Mouse (Mus musculus) spleen, postnatal 10 days (tissue): ENCODE results near the gene Psme2b.
"Not testable (repeated sequence)": the region's sequence is repeated elsewhere in the genome, so short reads cannot be mapped to it uniquely, and the experiment has no call there.

Experiments
- DNase-seq, 2 experiments: peaks; one replicate each; pipeline ENCODE4 v3.0.0; 2021 to 2022; ENCODE audit warnings: low spot score in 2 of 2

The Psme2b gene

DNA sequence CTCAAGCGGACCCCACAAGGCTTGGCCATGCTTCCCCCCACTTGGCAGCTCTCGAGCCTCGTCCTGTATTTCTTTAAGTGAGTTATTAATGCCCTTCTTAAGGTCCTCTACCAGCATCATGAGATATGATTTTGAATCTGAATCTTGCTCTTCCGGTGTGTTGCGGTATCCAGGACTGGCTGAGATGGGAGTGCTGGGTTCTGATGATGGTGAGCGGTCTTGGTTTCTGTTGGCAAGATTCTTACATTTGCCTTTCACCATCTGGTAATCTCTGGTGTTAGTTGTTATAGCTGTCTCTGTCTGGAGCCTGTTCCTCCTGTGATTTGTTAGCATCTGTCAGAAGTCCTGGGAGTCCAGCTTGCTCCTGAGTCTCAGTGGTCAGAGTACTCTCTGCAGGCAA, at the start of gene Psme2b:
Psme2b (minus strand) TSS at position 101 of the 400 bp plus-strand sequence.
- DNase-seq: not testable (repeated sequence)

DNA sequence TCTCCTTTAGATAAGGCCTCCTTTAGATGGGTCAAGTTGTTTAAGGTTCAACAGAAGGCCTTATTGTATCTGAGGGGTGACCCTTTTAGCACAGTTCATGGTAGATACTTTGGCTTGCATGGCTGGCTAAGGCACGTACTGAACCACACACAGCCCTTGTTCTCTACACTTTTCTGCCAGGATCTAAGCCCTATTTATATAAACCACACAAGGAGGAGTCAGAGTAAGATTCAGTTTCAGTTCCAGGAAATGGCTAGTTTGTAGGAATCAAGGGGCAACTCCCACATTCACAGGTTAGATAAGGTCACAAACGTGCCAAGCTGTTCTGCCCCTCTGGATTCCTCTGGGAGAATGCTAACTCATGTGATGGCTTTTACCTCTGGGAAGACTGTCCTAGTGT, 48.0 kb upstream of the Psme2b start, which contains the start of gene Tgtp1:
Tgtp1 (minus strand) TSS at position 155 of the 400 bp plus-strand sequence.
- not testable (repeated sequence) for DNase-seq

DNA sequence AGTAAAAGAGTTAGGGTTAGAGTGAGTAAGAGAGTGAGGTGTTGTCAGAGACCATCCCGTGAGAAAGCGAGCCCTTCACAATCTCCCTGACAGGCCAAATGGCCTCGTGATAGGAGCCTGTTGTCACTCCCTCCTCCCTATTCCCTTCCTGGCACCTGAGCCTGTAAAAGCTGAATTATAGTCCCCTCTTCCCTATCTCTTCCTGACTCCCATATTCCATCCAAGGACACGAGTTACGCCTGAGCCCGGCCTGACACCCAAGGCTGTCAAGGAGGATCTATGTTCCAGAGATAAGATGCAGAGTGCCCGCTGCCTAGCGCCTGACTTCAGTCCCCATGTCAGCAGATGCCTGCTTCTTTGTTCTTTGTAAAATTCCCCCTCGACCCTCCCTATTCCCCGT, 47.3 kb upstream of the Psme2b start:
- not testable (repeated sequence) for DNase-seq

DNA sequence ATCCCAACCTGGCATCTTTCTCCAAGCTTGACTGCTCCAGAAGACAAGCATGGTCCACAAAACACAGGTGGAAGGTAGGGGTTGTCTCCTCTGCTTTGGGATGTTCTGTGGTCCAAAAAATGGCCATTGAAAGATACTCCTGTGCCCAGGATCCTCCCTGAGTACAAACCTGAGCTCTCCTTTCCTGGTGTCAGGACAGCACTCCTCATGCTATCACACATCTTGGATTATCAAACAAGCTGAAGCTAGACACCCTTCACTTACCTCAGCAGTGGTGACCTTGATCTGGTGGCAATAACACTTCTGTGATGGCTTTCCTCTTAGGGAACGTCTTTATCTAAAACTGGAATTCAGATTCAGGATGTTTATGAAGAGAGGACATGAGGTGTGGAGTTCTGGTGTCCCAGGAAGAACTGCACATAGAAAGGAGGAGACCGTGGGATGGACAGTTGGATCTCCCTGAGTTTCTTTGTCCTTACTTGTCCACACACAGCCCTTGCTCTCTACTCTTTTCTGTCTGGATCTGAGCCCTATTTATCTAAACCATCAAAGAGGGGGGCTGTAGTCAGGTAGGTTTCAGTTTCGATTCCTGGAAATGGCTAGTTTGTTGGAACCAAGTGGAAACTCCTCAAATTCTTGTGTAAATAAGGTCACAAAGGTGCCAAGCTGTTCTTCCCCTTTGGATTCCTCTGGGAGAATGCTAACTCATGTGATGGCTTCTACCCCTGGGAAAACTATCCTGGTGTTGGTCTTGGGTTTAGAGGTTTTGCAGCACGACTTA, 45.9 kb upstream of the Psme2b start, which contains the start of gene Gm12185:
Gm12185 (minus strand) TSS at position 487 of the 781 bp plus-strand sequence.
- DNase-seq: not testable (repeated sequence)

DNA sequence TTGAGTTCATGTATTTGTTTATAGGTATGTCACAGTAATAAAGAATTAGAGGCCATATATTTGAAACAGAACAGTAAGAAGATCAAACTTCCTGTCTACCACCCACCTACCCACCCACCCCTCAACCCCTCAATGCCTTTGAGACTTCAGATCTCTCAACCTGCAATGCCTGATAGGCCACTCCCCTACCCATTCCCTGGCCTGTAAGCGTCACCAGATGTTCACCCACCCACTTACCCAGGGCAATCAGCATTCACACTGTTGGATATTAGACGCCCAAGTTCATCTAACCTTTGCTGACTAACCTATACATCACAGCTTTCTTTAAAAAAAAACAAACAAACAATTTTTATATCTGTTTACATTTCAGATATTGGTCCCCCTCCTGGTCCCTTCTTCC, 44.0 kb upstream of the Psme2b start:
- DNase-seq: not testable (repeated sequence)

DNA sequence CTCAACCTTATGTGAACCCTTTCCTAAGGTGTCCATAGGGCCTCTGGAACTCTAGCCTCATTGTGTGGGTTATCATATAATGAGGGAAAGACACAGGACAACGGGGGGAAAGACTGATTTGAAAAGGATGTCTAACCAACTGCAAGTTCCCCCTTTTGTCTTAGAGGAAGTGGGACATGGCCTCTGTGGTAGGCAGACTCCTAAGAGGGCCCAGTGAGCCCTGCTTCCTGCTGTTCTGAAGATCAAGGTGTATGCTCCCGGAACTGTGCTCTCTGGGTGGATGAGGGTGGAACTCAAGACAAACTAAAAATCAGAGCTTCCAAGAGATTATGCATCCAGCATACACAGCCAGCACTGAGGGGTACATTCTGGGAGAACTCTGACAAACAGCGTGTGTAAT, 42.2 kb upstream of the Psme2b start:
- DNase-seq: not testable (repeated sequence)

DNA sequence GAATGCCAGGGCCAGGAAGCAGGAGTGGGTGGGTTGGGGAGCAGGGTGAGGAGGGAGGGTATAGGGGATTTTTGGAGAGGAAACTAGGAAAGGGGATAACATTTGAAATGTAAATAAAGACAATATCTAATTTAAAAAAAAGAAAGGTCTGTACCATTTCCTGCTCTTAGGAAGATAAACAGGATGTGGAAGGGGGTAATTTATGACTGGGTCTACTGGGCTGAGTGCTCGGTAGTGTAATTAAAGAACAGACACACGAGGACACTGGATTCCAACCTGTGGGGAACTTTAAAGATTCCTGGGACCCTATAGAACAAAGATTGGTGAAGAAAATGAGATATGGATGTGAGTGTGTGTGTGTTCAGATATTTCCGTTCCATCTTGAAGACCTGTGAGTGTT, 36.9 kb upstream of the Psme2b start:
- DNase-seq: not testable (repeated sequence)

DNA sequence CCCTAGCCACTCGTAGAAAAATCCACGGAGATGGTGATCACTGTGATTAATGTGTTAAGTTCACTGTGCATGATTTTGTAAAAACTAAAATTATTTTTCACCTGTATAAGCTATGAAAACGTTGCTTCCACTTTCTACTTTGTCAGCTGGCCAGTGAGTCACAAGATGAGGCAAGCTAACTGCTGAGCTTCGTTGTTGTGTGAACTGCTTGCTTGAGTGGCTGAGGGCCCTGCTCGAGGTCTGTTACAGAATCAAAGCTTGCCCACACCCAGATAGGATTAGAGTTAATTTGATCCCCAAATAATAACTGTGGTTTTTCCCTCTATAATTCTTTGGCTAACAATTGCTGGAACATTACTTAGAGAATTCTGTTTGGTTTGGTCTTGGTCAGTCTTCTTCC, 34.1 kb upstream of the Psme2b start:
- not testable (repeated sequence) for DNase-seq

DNA sequence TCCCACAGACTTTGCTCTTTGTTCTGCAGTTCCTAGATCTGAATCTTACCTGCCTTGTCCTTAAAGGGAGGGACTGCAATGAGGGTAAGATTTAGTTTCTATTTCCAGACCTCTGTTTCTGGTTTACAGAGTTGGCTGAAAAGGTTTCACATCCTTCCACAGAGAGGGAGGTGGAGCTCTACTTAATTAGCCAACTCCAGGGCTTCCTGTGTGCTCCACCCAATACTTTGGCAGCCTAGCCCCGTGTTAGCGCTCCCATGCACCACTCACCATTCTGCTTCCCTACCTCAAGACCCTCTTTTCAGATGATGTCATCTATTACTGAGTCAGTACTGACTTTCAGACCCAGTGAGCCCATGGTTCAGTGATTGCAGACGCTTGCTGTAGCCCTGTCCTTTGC, 33.3 kb upstream of the Psme2b start, which contains the start of gene 9930111J21Rik1:
9930111J21Rik1 (minus strand) TSS at position 148 of the 400 bp plus-strand sequence.
- DNase-seq: not testable (repeated sequence)

DNA sequence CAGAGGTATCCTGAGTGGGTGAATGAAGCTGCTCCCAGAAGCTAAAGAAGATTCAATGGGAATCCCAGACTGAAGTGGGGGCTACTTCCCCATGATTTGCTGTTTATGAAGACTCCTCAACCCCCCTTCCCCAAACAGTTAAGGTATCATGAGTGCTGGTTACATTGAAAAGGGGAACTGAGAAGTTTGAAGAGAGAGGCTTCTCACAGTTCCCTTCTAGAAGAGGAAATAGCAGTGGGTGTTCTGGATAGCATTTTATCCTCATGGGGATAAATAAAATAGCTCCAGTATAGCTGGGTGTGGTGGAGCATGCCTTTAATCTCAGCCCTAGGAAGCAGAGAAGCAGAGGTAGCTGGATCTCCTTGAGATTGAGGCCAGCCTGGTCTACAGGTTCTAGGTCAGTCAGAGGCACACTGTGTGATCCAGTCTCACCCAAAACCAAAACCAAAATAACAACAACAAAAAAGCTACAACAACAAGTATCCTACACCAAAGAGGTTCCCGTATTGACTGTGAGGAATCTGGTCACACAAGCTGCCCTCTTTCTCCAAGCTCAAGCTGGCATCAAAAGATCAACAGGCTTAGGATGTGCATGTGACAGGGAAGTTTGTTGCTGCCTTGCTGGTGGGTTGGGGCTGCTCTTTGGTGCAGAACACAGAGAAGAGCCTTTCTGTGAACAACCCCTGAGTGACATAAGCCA, 32.4 kb upstream of the Psme2b start, which contains the start of gene Olfr56:
Olfr56 (plus strand) TSS at position 650 of the 700 bp plus-strand sequence.
- DNase-seq: not testable (repeated sequence)

DNA sequence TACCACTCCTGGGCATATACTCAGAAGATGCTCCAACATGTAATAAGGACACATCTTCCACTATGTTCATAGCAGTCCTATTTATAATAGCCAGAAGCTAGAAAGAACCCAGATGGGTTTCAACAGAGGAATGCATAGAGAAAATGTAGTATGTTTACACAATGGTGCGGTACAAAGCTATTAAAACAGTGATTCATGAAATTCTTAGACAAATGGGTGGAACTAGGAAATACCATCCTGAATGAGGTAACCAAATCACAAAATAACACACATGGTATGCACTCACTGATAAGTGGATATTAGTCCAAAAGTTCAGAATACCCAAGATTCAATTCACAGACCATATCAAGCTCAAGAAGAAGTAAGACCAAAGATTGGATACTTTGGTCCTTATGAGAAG, 28.7 kb upstream of the Psme2b start:
- DNase-seq: not testable (repeated sequence)

DNA sequence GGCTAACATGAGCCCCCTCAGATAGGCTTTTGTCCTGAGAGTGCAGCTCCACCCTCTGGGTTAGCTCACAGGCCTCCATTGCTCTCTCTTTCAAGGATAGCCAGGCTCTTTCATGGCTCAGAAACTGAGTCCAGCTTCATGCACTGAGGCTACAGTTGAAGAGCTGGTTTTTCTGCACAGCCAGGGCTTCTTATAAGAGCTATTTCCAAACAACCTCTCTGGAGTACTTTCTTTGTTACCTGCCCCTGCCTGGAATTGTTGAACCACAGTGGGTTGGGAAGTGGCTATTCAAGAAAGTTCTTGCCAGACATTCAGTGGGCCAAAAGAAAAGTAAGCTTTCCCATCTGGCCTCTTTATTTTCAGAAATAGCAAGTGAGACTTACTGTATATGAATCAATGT, 6.7 kb downstream of the Psme2b start:
- not testable (repeated sequence) for DNase-seq

DNA sequence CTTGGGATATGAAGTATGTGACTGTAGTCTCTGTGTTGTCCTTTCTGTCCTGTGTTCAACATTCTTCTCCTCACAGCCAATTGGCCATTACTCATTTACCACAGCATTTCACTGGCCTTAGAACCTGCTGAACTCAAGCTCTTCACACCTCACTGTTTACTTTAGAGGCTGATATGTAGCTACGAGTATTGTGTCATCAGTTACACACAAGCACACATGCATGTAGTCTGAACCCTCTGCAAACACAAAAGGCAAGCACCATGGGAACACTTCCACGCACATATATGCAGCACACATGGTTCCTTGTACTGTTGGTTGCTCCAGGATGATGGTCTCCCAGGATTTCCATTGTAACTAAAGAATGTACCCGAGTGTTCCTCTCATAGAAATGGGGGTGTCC, 10.7 kb downstream of the Psme2b start:
- not testable (repeated sequence) for DNase-seq

DNA sequence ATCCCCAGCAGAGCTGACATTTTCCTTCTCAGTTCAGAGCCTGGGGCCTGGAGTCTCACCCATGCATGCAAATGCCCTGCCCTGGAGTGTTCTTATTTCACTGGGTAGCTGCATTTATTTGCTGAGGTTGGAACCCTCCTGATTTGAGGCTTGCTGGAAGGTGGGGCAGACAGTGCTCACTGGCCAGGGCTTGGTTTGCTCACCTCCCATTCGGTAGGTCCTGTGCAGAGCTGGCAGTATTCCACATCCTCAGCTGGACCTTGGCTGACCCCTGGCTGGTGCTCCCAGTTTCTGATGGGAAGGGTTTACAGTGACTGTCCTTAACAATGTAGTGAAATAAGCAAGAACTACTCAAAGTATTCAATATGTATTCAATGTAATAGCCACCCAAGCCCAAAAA, 12.1 kb downstream of the Psme2b start:
- DNase-seq: not testable (repeated sequence)

DNA sequence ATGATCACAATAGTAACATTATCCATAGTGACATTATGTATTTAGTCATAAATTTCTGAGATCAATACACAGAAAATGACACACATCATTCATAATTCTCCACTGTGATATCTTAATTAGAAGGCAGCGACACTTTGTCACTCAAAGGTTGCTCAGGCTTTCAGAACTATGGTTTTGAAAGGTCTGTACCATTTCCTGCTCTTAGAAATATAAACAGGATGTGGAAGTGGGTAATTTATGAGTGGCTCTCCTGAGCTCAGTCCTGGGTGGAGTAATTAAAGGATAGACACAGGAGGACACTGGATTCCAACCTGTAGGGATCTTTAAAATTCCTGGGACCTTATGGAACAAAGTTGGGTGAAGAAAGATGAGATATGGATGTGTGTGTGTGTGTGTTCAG, 12.6 kb downstream of the Psme2b start:
- not testable (repeated sequence) for DNase-seq

DNA sequence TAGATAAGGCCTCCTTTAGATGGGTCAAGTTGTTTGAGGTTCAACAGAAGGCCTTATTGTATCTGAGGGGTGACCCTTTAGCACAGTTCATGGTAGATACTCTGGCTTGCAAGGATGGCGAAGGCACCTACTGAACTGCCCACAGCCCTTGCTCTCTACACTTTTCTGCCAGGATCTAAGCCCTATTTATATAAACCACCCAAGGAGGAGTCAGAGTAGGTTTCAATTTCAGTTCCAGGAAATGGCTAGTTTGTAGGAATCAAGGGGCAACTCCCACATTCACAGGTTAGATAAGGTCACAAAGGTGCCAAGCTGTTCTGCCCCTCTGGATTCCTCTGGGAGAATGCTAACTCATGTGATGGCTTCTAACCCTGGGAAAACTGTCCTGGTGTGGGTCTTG, 17.9 kb downstream of the Psme2b start:
- DNase-seq: not testable (repeated sequence)

DNA sequence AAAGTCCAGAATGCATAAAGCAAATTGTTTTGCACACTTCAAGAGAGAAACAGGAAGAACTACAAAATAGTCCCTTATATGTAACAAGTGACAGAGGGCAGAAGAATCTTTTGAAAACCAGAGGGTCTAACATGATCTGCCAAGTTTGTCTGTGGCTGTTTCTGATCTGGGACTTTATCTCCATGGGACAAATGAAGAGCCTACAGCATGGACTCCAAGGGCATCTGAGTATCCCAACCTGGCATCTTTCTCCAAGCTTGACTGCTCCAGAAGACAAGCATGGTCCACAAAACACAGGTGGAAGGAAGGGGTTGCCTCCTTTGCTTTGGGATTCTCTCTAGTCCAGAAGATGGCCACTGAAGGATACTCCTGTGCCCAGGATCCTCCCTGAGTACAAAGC, 19.6 kb downstream of the Psme2b start:
- not testable (repeated sequence) for DNase-seq

DNA sequence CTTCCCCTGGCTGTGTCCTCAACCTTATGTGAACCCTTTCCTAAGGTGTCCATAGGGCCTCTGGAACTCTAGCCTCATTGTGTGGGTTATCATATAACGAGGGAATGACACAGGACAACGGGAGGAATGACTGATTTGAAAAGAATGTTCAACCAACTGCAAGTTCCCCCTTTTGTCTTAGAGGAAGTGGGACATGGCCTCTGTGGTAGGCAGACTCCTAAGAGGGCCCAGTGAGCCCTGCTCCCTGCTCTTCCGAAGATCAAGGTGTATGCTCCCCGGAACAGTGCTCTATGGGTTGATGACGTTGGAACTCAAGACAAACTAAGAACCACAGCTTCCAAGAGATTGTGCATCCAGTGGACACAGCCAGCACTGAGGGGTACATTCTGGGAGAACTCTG, 22.2 kb downstream of the Psme2b start:
- DNase-seq: not testable (repeated sequence)

DNA sequence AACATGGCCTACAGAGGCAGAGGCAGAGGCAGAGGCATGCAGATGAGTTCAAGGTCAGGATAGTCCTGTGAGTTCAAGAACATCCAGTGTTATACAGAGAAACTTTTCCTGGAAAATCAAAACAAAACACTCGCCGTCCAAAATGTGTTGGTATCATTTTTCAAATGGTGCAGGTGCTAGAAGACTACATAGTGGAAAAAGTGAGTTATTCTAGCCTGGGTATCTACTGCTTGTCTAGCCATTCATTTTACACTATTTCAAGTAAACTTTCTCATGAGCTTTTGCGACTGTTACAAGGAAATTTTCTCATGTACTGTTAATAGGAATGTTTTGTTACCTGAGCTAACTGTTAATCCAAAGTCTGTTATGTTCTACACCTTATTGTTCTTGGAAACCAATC, 27.6 kb downstream of the Psme2b start:
- no peak for DNase-seq

DNA sequence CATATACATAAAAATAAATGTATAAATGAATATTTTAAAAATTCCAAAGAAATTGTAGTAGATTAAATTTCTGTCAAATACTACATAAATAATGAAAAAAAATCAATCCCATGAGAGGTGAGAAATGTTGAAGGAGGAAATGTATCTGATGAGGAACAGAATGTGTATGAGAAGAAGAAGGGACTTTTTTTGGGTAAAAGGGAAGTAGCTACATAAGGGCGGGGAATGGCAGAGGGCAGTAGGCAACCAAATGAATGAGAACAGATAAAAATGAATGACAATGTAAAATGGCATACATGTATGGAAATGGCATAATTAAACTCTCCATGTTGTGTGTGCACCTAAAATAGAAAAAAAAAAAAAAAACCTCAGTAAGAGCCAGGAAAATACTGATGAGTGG, 32.4 kb downstream of the Psme2b start:
- DNase-seq: no peak

DNA sequence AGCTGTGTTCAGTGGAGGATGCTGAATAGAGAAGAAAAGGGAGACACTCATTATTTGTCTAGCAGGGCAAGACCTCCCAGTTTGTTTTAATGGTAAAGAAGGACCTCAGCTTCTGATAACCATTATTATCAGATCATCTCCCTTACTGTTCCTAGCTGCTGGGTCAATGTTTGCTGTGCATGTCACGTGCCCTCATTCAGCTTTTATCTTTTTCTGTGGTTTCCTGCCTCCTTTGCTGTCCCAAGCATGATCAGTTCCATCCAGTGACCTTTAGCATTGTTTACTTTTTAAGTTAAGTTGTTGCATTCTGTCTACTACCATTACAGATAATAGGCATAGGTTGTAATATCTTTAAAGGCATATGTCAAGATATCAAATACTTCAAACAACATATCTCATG, 37.5 kb downstream of the Psme2b start:
- DNase-seq: no peak

DNA sequence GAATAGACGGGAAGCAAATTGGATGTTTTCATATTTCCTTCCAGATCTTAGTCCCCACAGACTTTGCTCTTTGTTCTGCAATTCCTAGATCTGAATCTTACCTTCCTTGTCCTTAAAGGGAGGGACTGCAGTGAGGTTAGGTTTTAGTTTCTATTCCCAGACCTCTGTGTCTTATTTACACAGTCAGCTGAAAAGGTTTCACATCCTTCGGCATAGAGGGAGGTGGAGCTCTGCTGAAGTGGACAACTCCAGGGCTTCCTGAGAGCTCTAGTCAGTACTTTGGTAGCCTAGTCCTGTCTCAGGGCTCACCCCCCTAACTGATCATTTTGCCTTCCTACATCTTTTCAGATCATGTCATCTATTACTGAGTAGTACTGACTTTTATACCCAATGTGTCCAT, 44.0 kb downstream of the Psme2b start, which contains the start of gene Gm5431:
Gm5431 (minus strand) TSS at position 194 of the 400 bp plus-strand sequence.
- DNase-seq: peak in 1 of 2 experiments; percentile 13
